Mouse (Mus musculus): ENCODE measurements at regions not wholly inside any gene's neighbourhood (a gene's known extent, or its start where the extent isn't known, plus 50 kb on each side); places are given as distances from the start of the nearest gene placed in this dataset.

DNA sequence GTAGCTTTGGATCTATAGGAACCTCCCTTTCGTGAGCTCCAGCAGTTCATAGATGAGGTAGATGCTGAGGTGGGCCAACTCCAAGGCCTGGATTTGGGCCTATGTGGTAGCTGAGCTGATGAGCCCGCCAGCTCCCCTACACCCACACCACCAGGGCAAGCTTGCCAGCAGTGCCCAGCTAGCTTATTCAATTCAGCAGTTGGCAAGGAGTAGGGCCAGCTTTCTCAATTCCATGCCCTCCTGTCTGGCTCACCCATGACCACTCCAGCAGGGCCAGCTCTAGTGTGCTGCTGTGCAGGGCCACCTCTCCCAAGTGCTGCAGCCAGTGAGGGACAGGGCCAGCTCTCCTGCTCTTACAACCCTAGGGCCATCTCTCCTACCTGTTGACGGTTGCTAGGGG, 97.1 kb upstream of the Tbc1d2b start:
- no peak for DNase-seq (ENCODE audit: low read depth in 1 of 2, low spot score in 2 of 2)

DNA sequence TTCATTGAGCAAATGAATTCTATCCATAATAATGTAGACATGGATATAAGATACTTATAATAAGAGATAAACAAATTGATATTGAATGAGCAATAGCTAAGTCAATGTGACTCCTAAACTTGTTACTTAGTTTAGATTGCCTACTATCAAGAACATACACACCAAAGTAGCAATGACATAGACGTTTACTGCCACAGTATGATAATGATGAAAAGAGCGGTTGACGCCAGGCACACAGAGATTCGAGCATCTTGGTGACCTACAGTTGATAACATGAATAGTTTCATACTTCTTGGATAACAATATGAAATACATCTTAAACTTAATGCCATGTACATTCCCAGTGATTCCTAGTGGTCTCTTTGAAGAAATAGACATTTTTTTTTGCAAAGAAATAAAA, 55.9 kb upstream of the Tbc1d2b start:
- no peak for DNase-seq (ENCODE audit: low read depth in 1 of 2, low spot score in 2 of 2)

All from monocyte, adult 2 months (primary cell).